Mouse (Mus musculus) stomach, embryonic 15.5 days (tissue): ENCODE measurements around the gene Eng. TPM values are rescaled to one million over a fixed set of nuclear protein-coding genes. Genes with fewer than 3 reads are reported as not detected.

Experiments
- ATAC-seq: fragments of 200-750 bp; cut with Nextera tagmentation; 2 replicates; pipeline ENCODE4 v1.8.0; 2017; ENCODE audit warnings: low read depth, moderate number of reproducible peaks, moderate TSS enrichment; ENCODE audit not compliant: insufficient read depth, low FRiP score
- H3K27ac ChIP-seq: fragments of 300-500 bp; sonication (generic); 2 replicates; pipeline ENCODE4 v1.5.1; 2015; ENCODE audit warnings: mild to moderate bottlenecking, inconsistent platforms
- H3K27me3 ChIP-seq: fragments of 300-500 bp; sonication (generic); replicated peaks from 2 replicates; pipeline ENCODE4 v1.6.1; 2015; ENCODE audit warnings: inconsistent platforms
- H3K36me3 ChIP-seq: fragments of 300-500 bp; sonication (generic); 2 replicates; pipeline ENCODE4 v1.6.1; 2015; ENCODE audit warnings: inconsistent platforms
- H3K4me1 ChIP-seq: fragments of 300-500 bp; sonication (generic); 2 replicates; pipeline ENCODE4 v1.6.1; 2015; ENCODE audit warnings: inconsistent platforms
- H3K4me2 ChIP-seq: fragments of 300-500 bp; sonication (generic); 2 replicates; pipeline ENCODE4 v1.6.1; 2015; ENCODE audit warnings: mild to moderate bottlenecking, inconsistent platforms
- H3K4me3 ChIP-seq: fragments of 300-500 bp; sonication (generic); replicated peaks from 2 replicates; pipeline ENCODE4 v1.5.1; 2015; ENCODE audit warnings: inconsistent platforms
- H3K9ac ChIP-seq: fragments of 300-500 bp; sonication (generic); 2 replicates; pipeline ENCODE4 v1.6.1; 2015; ENCODE audit warnings: inconsistent platforms
- H3K9me3 ChIP-seq: fragments of 300-500 bp; sonication (generic); 2 replicates; pipeline ENCODE4 v1.6.1; 2016; ENCODE audit warnings: inconsistent platforms
- WGBS: fragments of 180-500 bp; shearing (Covaris S2); methylation state at CpG from one replicate; pipeline ENCODE4 v1.1.7; 2015; 5-methylcytosine and 5-hydroxymethylcytosine counted together
- polyA plus RNA-seq: library from polyadenylated mRNA; unstranded; fragments of >200 nt; fragmentation: Nextera tagmentation; extraction: Ambion mirVana; gene quantifications from 2 replicates; pipeline ENCODE4 v1.2.1, GENCODE M21; 2015

Gene Eng
- polyA plus RNA-seq, 1 experiment from 2014 or later: 59.6 TPM

DNA sequence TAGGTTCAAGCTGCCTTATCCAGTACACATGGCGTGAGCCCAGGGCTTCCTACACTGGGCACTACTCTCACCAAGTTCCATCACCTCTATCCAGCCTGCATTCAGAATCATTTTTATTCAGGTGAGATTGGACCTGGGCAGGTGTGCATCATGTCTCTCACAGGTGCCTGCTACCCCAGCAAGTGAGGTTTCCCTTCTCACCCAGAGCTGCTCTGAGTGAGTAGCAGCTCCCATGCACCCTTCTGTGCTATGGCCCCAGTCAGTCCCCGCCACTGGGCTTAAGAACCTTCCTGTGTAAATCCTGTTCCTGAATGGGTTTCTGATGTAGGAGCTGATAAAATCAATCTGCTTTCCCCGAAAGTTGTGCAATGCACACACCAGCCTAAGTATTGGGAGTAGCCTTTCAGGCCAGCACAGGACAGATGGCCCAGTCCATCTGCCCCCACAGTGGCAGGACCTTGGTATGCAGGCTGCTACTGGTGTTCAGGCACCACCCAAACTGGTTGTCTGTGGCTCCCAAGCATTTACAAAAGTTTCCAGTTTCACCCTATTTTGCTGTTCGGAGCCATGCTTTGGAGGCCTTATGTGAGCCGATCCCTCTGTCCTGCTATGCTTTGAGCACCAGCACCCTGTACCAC lies 22.2 kb upstream of the Eng start:
- H3K9me3 ChIP-seq: no peaks in the 10 kb centered on the region
- peak overlapping the region; percentile 37 for H3K27ac ChIP-seq
- H3K4me1 ChIP-seq: peaks cover 74% of the 10 kb centered on the region
- H3K36me3 ChIP-seq: no peaks in the 10 kb centered on the region
- no peak for ATAC-seq
- no peak overlapping the region for H3K9ac ChIP-seq
- H3K27me3 ChIP-seq: no peaks in the 10 kb centered on the region
- no peak overlapping the region for H3K4me2 ChIP-seq
- WGBS: 78% methylated on average over 5 of the region's 5 CpGs
- no peak overlapping the region for H3K4me3 ChIP-seq

DNA sequence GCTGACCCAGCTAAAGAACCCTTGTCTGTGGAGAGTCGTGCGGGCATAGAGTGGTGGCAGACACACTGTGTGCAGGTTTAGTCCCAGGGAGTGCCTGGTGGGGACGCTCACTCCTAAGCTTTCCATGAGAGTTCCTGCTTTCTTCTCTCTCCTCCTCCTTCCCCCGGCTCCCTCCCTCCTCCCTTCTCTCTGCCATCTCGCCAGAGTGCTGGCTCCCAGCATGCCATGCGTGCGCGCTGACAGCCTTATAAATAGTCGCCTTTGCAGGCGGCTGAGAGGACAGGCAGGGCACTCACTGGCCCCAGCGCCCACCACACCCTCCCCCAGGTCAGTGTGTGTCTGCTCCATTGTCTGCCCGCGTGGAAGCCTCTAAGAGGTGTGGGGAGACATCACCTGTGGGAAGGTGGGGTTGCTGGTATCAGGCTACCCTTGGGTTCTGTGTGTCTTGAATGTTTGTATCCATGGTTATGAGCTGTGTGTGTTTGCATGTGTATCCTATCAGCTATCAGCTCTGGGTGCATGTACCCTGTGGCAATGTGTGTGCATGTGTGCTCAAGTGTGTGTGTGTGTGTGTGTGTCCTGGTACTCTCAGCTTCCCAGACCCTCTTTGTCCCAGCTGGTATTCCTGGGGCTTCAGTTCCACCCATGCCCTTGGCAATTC lies 21.1 kb upstream of the Eng start:
- H3K27me3 ChIP-seq: no peaks in the 10 kb centered on the region
- H3K9ac ChIP-seq: no peak overlapping the region
- peaks cover 68% of the 10 kb centered on the region for H3K4me1 ChIP-seq
- H3K27ac ChIP-seq: peak overlapping the region; percentile 57
- H3K9me3 ChIP-seq: no peaks in the 10 kb centered on the region
- peak overlapping the region; percentile 20 for H3K4me3 ChIP-seq
- WGBS: 3% methylated on average over 13 of the region's 13 CpGs
- 0 out of 2 replicates have a peak, but pooled peaks have one; percentile 8 for ATAC-seq
- peak overlapping the region; percentile 50 for H3K4me2 ChIP-seq
- H3K36me3 ChIP-seq: no peaks in the 10 kb centered on the region

DNA sequence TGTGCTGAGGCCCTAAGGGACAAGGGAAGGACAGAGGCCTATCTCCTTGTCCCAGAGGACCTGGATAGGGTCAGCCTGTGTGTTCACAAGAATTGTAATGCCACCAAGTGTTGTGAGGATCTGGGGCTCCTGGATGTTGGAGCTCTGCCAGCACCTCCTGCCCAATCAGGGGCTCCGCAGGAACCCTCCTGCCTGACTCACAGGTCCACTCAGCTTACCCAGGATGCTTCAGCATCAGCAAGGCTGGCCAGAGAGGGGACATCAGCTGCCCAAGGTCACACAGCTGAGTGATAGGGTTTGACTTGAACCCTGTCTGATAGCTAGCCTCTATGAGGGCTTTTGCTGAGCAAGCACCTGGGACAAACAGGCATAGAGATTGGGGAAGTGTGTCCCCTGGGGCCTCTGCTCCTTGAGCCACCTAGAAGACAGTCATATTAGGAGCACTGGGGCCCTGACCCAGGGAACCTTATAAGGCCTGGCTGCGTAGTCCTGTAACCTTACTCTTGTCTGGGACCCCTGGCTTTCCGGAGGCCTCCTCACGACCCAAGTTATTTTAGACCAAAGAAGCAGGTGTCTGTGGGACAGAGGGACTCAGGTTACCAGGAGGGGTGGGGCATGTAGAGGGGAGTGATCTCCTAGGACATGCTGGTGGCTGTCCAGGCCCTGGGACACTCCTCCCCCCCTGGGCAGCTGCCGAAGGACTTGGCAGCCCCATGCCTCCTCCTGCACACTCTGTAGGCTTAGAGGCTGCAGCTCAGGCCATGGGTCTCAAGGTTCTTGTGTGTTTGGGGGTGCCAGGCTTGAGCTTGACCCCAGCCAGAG lies 20.3 kb upstream of the Eng start:
- no peak for ATAC-seq
- Histone ChIP-seq H3K27ac (peak overlapping the region; percentile 57), H3K36me3 (no peaks in the 10 kb centered on the region), H3K9ac (no peak overlapping the region), H3K9me3 (no peaks in the 10 kb centered on the region), H3K4me3 (no peak overlapping the region), H3K4me2 (peak overlapping the region; percentile 50), H3K4me1 (peaks cover 61% of the 10 kb centered on the region), H3K27me3 (no peaks in the 10 kb centered on the region)
- 30% methylated on average over 5 of the region's 5 CpGs for WGBS

DNA sequence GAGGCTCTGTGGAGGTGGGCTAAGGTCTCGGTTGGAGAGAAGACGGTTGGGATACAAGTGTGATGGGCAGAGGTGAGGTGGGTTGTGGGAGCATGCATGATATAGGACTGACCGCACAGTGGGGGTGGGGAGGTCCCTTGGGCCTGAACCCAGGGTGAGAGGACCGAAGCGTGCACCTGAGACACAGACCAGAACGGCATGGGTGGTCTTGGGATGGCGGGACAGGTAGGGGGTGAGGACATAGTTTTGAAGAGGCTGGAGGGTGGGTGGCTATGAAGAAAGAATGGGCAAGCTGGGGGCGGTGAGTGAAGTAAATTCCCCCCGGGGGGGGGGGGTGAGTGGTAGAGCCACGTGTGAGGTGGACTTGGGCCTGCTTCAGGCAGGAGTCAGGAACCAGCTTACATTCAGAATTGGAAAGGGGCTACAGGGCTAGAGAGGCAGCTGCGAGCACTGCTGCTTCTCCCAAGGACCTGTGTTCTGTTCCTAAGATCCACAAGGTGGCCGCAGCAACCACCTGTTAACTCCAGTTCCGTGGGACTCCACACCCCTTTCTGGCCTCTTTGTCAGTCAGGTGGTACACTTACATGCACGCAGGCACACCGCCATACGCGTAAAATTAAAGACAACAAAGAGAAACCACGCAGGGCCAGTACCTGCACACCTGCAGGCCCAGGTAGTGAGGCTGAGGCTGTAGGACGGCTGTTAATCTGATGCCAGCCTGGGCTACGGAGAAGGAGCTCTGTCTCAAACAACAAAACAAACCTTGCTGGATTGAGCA lies 18.9 kb upstream of the Eng start:
- no peak for ATAC-seq
- Histone ChIP-seq H3K27me3 (no peaks in the 10 kb centered on the region), H3K9ac (no peak overlapping the region), H3K4me2 (no peak overlapping the region), H3K27ac (0 out of 2 replicates have a peak overlapping the region, but pooled peaks have one; percentile 1), H3K36me3 (no peaks in the 10 kb centered on the region), H3K9me3 (no peaks in the 10 kb centered on the region), H3K4me1 (peaks cover 54% of the 10 kb centered on the region), H3K4me3 (no peak overlapping the region)
- WGBS: 58% methylated on average over 20 of the region's 20 CpGs

DNA sequence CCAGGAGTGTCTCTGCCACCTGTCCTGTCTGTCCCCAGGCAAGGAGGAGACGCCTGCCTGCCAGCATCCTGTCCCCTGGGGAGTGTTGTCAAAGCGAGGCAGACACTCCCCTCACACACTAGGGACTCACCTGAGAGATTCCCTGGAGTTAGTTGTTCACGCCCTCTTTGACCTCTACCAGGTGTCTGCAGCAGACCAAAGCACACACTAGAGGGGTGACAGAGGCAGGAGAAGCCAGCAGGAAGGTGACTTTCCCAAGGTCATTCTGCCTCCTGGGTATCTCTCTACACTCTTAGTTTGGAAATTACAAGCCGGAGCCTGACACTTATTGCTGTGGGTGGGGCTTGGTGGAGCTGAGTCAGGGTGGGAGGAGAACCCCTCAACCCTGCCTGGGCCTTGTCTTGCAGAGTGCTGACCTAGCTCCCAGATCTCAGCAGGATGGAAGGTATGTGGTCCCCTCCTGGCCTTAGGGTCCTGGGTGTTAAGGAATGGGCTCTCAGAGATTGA lies 18.3 kb upstream of the Eng start:
- peaks cover 54% of the 10 kb centered on the region for H3K4me1 ChIP-seq
- H3K27me3 ChIP-seq: no peaks in the 10 kb centered on the region
- peak overlapping the region; percentile 65; the same call in 1 of the 2 replicates for H3K27ac ChIP-seq
- WGBS: 67% methylated on average over 4 of the region's 4 CpGs
- no peak overlapping the region for H3K9ac ChIP-seq
- H3K4me3 ChIP-seq: no peak overlapping the region
- H3K4me2 ChIP-seq: no peak overlapping the region
- no peaks in the 10 kb centered on the region for H3K36me3 ChIP-seq
- no peaks in the 10 kb centered on the region for H3K9me3 ChIP-seq
- ATAC-seq: no peak

DNA sequence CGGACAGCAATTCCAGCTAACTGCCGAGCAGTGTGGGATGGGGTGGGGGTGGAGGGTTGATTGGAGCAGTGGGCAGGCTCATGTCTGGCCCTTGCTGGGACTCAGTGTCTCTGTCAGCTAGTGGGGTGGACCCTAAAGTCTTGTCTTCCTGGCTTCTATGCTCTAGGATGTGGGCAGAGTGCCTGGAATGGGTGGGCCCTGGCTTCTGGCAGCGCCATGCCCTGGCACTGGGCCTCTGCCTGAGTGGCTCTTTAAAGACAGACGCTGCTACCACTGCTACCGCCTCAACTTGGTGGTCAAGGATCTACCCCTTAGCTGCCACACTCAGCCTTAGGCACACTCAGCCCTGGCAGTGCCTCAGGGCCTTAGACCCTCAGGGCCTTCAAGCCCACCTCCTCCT lies 17.7 kb upstream of the Eng start:
- H3K27me3 ChIP-seq: no peaks in the 10 kb centered on the region
- 50% methylated on average over 5 of the region's 5 CpGs for WGBS
- H3K4me3 ChIP-seq: no peak overlapping the region
- H3K36me3 ChIP-seq: no peaks in the 10 kb centered on the region
- no peak for ATAC-seq
- H3K4me1 ChIP-seq: peaks cover 54% of the 10 kb centered on the region
- no peaks in the 10 kb centered on the region for H3K9me3 ChIP-seq
- H3K9ac ChIP-seq: no peak overlapping the region
- H3K4me2 ChIP-seq: no peak overlapping the region
- peak overlapping the region; percentile 65; the same call in 1 of the 2 replicates for H3K27ac ChIP-seq

DNA sequence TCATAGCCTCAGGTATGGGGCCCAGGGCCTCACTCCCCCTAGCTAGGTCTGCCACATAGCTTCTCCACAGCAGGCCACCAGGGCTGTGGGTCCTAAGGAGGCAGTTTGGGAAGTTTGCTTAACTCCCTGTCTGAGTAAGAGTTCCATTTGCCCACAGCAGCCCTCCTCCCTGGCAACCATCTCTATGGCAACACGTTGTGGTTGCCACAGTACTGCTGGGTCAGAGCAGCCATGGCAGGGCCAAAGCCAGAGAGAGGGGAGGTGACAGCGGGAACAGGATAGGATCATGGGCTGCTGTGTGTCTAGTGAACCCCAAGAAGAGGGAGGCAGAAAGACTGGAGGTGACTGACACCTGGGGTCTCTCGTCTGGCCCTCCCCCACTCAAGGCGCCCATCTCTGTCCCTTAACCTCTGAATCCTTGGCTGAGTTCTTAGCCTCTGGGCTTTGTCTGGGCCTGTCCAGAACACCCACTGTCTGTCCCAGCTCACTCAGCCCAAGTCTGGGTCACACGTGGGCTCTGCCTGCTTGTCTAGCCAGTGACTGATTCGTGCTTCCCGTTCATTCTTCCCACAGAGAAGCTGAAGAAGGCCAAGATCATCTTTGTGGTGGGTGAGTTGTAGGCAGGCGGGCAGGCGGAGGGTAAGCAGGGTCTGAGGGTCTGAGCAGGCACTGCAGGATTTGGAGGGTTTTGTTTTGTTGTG lies 17.0 kb upstream of the Eng start:
- no peak for ATAC-seq

DNA sequence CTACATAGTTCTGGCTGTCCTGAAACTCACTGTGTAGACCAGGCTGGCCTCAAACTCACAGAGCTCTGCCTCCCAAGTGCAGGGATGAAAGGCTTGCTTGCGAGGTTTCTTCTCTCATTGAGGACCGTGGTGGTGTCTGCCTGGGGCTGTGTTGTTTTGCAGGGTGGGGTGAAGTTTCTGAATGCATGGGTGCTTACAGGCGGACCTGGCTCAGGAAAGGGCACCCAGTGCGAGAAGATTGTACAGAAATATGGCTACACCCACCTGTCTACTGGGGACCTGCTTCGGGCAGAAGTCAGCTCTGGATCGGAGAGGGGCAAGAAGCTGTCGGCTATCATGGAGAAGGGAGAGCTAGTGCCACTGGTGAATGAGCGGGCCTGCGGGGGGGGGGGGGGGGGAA lies 16.4 kb upstream of the Eng start:
- no peak overlapping the region for H3K9ac ChIP-seq
- H3K27ac ChIP-seq: no peak overlapping the region
- no peaks in the 10 kb centered on the region for H3K36me3 ChIP-seq
- no peak for ATAC-seq
- H3K4me2 ChIP-seq: no peak overlapping the region
- 81% methylated on average over 7 of the region's 9 CpGs for WGBS
- peaks cover 42% of the 10 kb centered on the region for H3K4me1 ChIP-seq
- H3K9me3 ChIP-seq: no peaks in the 10 kb centered on the region
- no peak overlapping the region for H3K4me3 ChIP-seq
- H3K27me3 ChIP-seq: no peaks in the 10 kb centered on the region

More for the DNA sequence above, 17.0 kb upstream of the Eng start:
- Histone ChIP-seq H3K9ac (0 out of 2 replicates have a peak overlapping the region, but pooled peaks have one; percentile 12), H3K4me1 (peaks cover 49% of the 10 kb centered on the region), H3K9me3 (no peaks in the 10 kb centered on the region), H3K27ac (no peak overlapping the region), H3K4me3 (no peak overlapping the region), H3K27me3 (no peaks in the 10 kb centered on the region), H3K4me2 (no peak overlapping the region), H3K36me3 (no peaks in the 10 kb centered on the region)
- 47% methylated on average over 9 of the region's 9 CpGs for WGBS

DNA sequence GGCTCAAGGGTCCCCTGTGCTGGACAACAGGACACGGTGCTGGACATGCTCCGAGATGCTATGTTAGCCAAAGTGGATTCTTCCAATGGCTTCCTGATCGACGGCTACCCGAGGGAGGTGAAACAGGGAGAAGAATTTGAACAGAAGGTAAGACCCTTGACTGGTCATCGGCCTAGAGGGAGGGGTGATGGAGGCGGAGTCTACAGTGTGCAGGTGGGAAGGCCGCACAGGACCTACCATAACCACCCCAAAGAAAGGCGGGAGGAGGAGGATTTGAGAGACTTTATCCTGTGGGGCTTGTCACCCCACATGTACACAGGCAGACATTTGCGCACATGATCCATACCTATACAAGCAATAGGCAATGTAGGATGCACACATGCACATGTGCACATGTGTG lies 15.3 kb upstream of the Eng start:
- Histone ChIP-seq H3K4me2 (no peak overlapping the region), H3K4me1 (peaks cover 32% of the 10 kb centered on the region), H3K9me3 (no peaks in the 10 kb centered on the region), H3K27ac (no peak overlapping the region), H3K36me3 (no peaks in the 10 kb centered on the region), H3K4me3 (no peak overlapping the region), H3K27me3 (no peaks in the 10 kb centered on the region), H3K9ac (no peak overlapping the region)
- whole genome bisulfite sequencing: 88% methylated on average over 10 of the region's 10 CpGs
- no peak for ATAC-seq

DNA sequence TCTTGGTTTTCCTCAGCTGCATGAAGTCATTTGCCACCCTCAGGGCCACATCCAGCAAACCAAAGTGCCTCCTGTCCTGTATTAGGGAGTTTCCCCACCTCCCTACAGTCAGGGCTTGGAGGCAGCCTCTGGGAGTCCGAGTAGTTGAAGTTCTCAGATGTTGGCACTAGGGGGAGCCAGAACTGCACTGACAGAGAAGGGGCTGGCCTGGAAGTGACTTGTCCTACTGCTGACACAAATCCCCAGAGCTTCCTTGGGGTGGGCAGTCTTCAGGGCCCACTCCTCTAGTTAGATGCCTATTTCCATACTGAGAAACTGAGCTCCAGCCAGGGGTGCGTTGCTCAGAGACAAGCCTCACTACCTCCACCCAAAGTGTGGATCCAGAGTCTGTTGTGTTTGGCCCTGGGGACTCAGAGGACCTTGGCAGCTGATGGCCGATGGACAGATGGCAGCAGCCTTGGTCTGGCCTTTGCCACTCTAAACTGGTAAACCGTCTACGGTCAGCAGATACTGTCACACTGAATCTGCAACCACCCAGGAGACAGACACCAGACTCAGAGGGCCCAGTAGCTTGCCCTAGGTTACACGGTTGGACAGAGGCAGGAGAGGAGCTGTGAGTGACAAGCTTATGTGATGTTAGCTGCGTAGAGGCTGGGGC lies 14.5 kb upstream of the Eng start:
- H3K27me3 ChIP-seq: no peaks in the 10 kb centered on the region
- H3K4me3 ChIP-seq: no peak overlapping the region
- H3K4me1 ChIP-seq: peaks cover 24% of the 10 kb centered on the region
- 49% methylated on average over 7 of the region's 7 CpGs for WGBS
- H3K27ac ChIP-seq: peak overlapping the region; percentile 21; the same call in 1 of the 2 replicates
- H3K36me3 ChIP-seq: no peaks in the 10 kb centered on the region
- H3K9ac ChIP-seq: no peak overlapping the region
- H3K4me2 ChIP-seq: no peak overlapping the region
- peak; percentile 16; the same call in 1 of the 2 replicates for ATAC-seq
- no peaks in the 10 kb centered on the region for H3K9me3 ChIP-seq
